Mouse (Mus musculus): ENCODE measurements around the gene Fam178b.

Fam178b gene

GRCm38 (mm10) chr1:36522210-36522609, 160.8 kb downstream of the Fam178b start:
- DNase-seq (ENCODE audit: low spot score), result no peak

GRCm38 (mm10) chr1:36519626-36520025, 163.4 kb downstream of the Fam178b start:
- DNase-seq (ENCODE audit: low spot score), result no peak

GRCm38 (mm10) chr1:36518259-36518658, 164.7 kb downstream of the Fam178b start:
- no peak for DNase-seq (ENCODE audit: low spot score)

GRCm38 (mm10) chr1:36513718-36514117, 169.3 kb downstream of the Fam178b start:
- no peak for DNase-seq (ENCODE audit: low spot score)

- no peak for DNase-seq (ENCODE audit: low spot score)
Measured at GRCm38 (mm10) chr1:36513310-36513709, 169.7 kb downstream of the Fam178b start.

GRCm38 (mm10) chr1:36512966-36513280, 170.1 kb downstream of the Fam178b start:
- DNase-seq (ENCODE audit: low spot score), result no peak

All from left cerebral cortex, adult 11 months (tissue).